9 mouse cellular contexts compared by ENCODE assay signal in the genomic region with DNA sequence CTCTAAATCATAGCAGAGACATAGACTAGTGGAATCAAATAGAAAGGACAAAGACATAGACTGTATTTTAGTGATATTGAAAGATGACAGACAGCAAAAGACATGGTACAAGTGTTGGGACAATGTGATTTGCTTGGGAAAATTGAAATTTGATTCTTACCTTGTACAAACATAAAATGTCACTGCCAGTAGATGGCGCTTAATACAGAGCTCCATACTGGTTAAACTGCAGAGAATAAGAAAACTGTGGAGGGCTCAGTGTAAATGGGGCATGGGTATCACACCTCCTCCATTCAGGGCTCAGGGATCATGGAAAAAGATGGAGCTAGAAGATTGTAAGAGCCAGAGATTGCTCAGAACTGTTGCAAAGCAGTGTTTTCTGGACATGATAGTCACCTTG. TPM values are rescaled to one million over a fixed set of nuclear protein-coding genes. Genes with fewer than 3 reads are reported as not detected.
A peak's percentile ranks its signal among the peaks of the same experiment; 100 is the strongest.
DNase-seq lines count a peak whose midpoint lies in the region; ATAC-seq and TF ChIP-seq lines count a peak whose summit lies in the region.
"Had no signal": no experiment of that assay in that cellular context is flagged by ENCODE, and none has a peak within 500 bp of the region (broad histone marks: within the 10 kb centered on the region; RNA-seq: fewer than 3 reads in every experiment).

No protein-coding gene starts in this region.

- no peak overlapping the region for H3K9ac ChIP-seq in hindbrain, postnatal 0 days (replicated peaks; ENCODE audit: low read length)
- H3K9ac ChIP-seq in hindbrain, embryonic 13.5 days: no peak overlapping the region
- H3K9ac ChIP-seq in stomach, postnatal 0 days (ENCODE audit: low read length): no peak overlapping the region
- H3K9ac ChIP-seq: hindbrain, embryonic 15.5 days had no signal

- H3K36me3 ChIP-seq in hindbrain, postnatal 0 days (ENCODE audit: insufficient read depth, low read length): no peaks in the 10 kb centered on the region
- H3K36me3 ChIP-seq in hindbrain, embryonic 13.5 days: no peaks in the 10 kb centered on the region
- H3K36me3 ChIP-seq in stomach, postnatal 0 days (ENCODE audit: control insufficient read depth, insufficient read depth, low read length): no peaks in the 10 kb centered on the region
- H3K36me3 ChIP-seq: hindbrain, embryonic 15.5 days had no signal

- H3K27me3 ChIP-seq in hindbrain, postnatal 0 days (ENCODE audit: insufficient read depth, low read length): no peaks in the 10 kb centered on the region
- no peaks in the 10 kb centered on the region for H3K27me3 ChIP-seq in hindbrain, embryonic 13.5 days
- H3K27me3 ChIP-seq in stomach, postnatal 0 days (ENCODE audit: control insufficient read depth, insufficient read depth, low read length): no peaks in the 10 kb centered on the region
- H3K27me3 ChIP-seq: hindbrain, embryonic 15.5 days had no signal

- H3K9me3 ChIP-seq in hindbrain, postnatal 0 days (ENCODE audit: low read length): no peaks in the 10 kb centered on the region
- no peaks in the 10 kb centered on the region for H3K9me3 ChIP-seq in hindbrain, embryonic 13.5 days
- no peaks in the 10 kb centered on the region for H3K9me3 ChIP-seq in stomach, postnatal 0 days (ENCODE audit: control insufficient read depth, low read length)
- H3K9me3 ChIP-seq: hindbrain, embryonic 15.5 days had no signal

- no peak overlapping the region for H3K4me3 ChIP-seq in hindbrain, postnatal 0 days (ENCODE audit: low read length)
- no peak overlapping the region for H3K4me3 ChIP-seq in hindbrain, embryonic 13.5 days
- no peak overlapping the region for H3K4me3 ChIP-seq in stomach, postnatal 0 days (ENCODE audit: low read depth, low read length)
- H3K4me3 ChIP-seq: hindbrain, embryonic 15.5 days had no signal

- peak; percentile 57 for TF ChIP-seq CTCF in hindbrain, postnatal 0 days (IDR thresholded peaks at IDR 0.05; ENCODE audit: low read depth)
- peak; percentile 68 for TF ChIP-seq CTCF in stomach, postnatal 0 days (IDR thresholded peaks at IDR 0.05; ENCODE audit: low read depth)

- no peak overlapping the region for H3K4me2 ChIP-seq in hindbrain, postnatal 0 days (ENCODE audit: low read depth, low read length)
- H3K4me2 ChIP-seq in hindbrain, embryonic 13.5 days: no peak overlapping the region
- H3K4me2 ChIP-seq in stomach, postnatal 0 days (replicated peaks; ENCODE audit: low read depth): no peak overlapping the region
- H3K4me2 ChIP-seq: hindbrain, embryonic 15.5 days had no signal

- 9% methylated on average over 1 of the region's 1 CpGs for WGBS in hindbrain, postnatal 0 days
- WGBS in hindbrain, embryonic 13.5 days: 18% methylated on average over 1 of the region's 1 CpGs
- WGBS in stomach, postnatal 0 days: 3% methylated on average over 1 of the region's 1 CpGs

- TF ChIP-seq EP300 in stomach, postnatal 0 days (optimal IDR thresholded peaks at IDR 0.05): no peak

- no peak overlapping the region for H3K27ac ChIP-seq in hindbrain, postnatal 0 days
- no peak overlapping the region for H3K27ac ChIP-seq in hindbrain, embryonic 13.5 days
- no peak overlapping the region for H3K27ac ChIP-seq in stomach, postnatal 0 days (replicated peaks)
- H3K27ac ChIP-seq: hindbrain, embryonic 15.5 days had no signal

- H3K4me1 ChIP-seq in hindbrain, postnatal 0 days (ENCODE audit: insufficient read depth, low read length): no peaks in the 10 kb centered on the region
- no peaks in the 10 kb centered on the region for H3K4me1 ChIP-seq in hindbrain, embryonic 13.5 days (replicated peaks)
- no peaks in the 10 kb centered on the region for H3K4me1 ChIP-seq in stomach, postnatal 0 days (replicated peaks; ENCODE audit: control insufficient read depth, insufficient read depth)
- H3K4me1 ChIP-seq: hindbrain, embryonic 15.5 days had no signal

- no peak for ATAC-seq in hindbrain, postnatal 0 days
- no peak for ATAC-seq in hindbrain, embryonic 13.5 days (ENCODE audit: low FRiP score)
- no peak for ATAC-seq in stomach, postnatal 0 days (ENCODE audit: low FRiP score, low TSS enrichment)

- DNase-seq in hindbrain, postnatal 0 days (ENCODE audit: low spot score): peak; percentile 60
- peak; percentile 6 to 14 for DNase-seq in right cerebral cortex, adult 2 months (ENCODE audit: low spot score in 2 of 2)
- no peak for DNase-seq in right cerebral cortex, postnatal 25 days
- DNase-seq in cerebellum, postnatal 25 days: peak; percentile 8 to 33
- no peak for DNase-seq in stomach, postnatal 0 days (ENCODE audit: low spot score)
- DNase-seq in right cerebral cortex, postnatal 10 days (ENCODE audit: low spot score in 2 of 2): no peak
- no peak for DNase-seq in spleen, postnatal 10 days (ENCODE audit: low spot score in 2 of 2)

RNA-seq across cellular contexts. Expression of gene Sgip1, which starts 21.6 kb away (rescaled TPM):
- 34.6 and 41.4 TPM in 2 replicates for total RNA-seq in hindbrain, postnatal 0 days (2014; rRNA removed)
- polyA plus RNA-seq in hindbrain, postnatal 0 days (2015; fragmentation: Nextera tagmentation; extraction: Ambion mirVana): 60.8 and 62.0 TPM in 2 replicates
- polyA plus RNA-seq in hindbrain, embryonic 13.5 days (2015; fragmentation: Nextera tagmentation; extraction: Ambion mirVana): 67.2 and 68.6 TPM in 2 replicates
- polyA plus RNA-seq in stomach, postnatal 0 days (2015; fragmentation: Nextera tagmentation; extraction: Ambion mirVana): 2.4 and 2.8 TPM in 2 replicates

Comparison
In these comparisons a context has a peak if more than half of its experiments do, and no peak if none do; other contexts are left out.
1. DNase-seq: peak in hindbrain, postnatal 0 days (single experiment), right cerebral cortex, adult 2 months (2 of 2) and cerebellum, postnatal 25 days (2 of 2); none in right cerebral cortex, postnatal 25 days (single experiment), stomach, postnatal 0 days (single experiment), right cerebral cortex, postnatal 10 days (0 of 2) and spleen, postnatal 10 days (0 of 2).
2. RNA of gene Sgip1, which starts 21.6 kb away (polyA plus RNA-seq): 67.2 to 68.6 TPM in hindbrain, embryonic 13.5 days and 60.8 to 62.0 TPM in hindbrain, postnatal 0 days; 2.4 to 2.8 TPM in stomach, postnatal 0 days; every median in the first group is over 10 times any median in the second.